34 mouse cellular contexts compared by ENCODE assay signal in the genomic region with DNA sequence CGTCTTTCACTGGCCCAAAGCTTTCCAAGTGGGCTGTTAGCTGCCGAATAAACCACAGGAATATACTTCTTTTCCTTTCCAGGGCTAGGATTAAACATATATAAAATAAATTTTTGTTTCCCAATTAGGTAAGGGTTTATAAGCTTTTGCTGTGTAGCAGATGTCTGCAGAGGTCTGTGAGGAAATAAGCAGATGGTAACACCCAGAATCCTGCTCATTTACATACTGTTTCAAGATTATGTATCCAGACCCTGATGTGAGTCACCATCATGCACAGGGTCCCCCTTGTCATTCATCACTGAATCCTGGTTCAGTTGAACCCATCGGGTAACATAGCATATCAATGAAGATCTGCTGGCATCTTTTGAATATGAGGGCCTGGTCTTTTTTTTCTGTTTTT.
A peak's percentile ranks its signal among the peaks of the same experiment; 100 is the strongest.
DNase-seq lines count a peak whose midpoint lies in the region; ATAC-seq and TF ChIP-seq lines count a peak whose summit lies in the region.
"Had no signal": no experiment of that assay in that cellular context is flagged by ENCODE, and none has a peak within 500 bp of the region (broad histone marks: within the 10 kb centered on the region; RNA-seq: fewer than 3 reads in every experiment).

No protein-coding gene starts in this region.

- no peak overlapping the region for H3K27ac ChIP-seq in forebrain, postnatal 0 days (ENCODE audit: low read depth, low read length)
- H3K27ac ChIP-seq: embryonic facial prominence, embryonic 12.5 days; gastrocnemius, adult 2 months; hindbrain, embryonic 12.5 days; hindbrain, postnatal 0 days; intestine, embryonic 15.5 days; kidney, postnatal 0 days; liver, embryonic 14.5 days; macrophage; neural tube, embryonic 12.5 days had no signal

- H3K9me3 ChIP-seq in forebrain, postnatal 0 days (ENCODE audit: low read length), result no peaks in the 10 kb centered on the region
- H3K9me3 ChIP-seq: embryonic facial prominence, embryonic 12.5 days; hindbrain, embryonic 12.5 days; intestine, embryonic 15.5 days; neural tube, embryonic 12.5 days had no signal

- DNase-seq in frontal cortex, postnatal 25 days (ENCODE audit: low spot score in 2 of 2), result no peak
- DNase-seq in left cerebral cortex, postnatal 25 days (ENCODE audit: low spot score in 2 of 2), result peak; percentile 10 to 61
- no peak for DNase-seq in left cerebral cortex, postnatal 10 days (ENCODE audit: extremely low spot score in 1 of 2, low spot score in 2 of 2)
- DNase-seq in brain, adult 2 months (ENCODE audit: low read depth, low spot score), result peak; percentile 52
- peak; percentile 8 for DNase-seq in forebrain, postnatal 0 days
- no peak for DNase-seq in adrenal gland, postnatal 36 days
- DNase-seq: adrenal gland, adult 2 months; cerebellum, adult 11 months; cerebellum, adult 9-10 months; embryo, embryonic 11 days; gastrocnemius, adult 2 months; gastrocnemius, postnatal 36 days; heart, adult 18-20 months; heart, postnatal 36 days; kidney, adult 2 months; kidney, postnatal 4 days; liver; lung, adult 2 months; lung, postnatal 10 days; thymus, postnatal 14 days had no signal

- no peaks in the 10 kb centered on the region for H3K36me3 ChIP-seq in forebrain, postnatal 0 days (ENCODE audit: insufficient read depth)
- H3K36me3 ChIP-seq: embryonic facial prominence, embryonic 12.5 days; hindbrain, embryonic 12.5 days; intestine, embryonic 15.5 days; neural tube, embryonic 12.5 days had no signal

- H3K27me3 ChIP-seq in forebrain, postnatal 0 days (ENCODE audit: insufficient read depth, low read length), result no peaks in the 10 kb centered on the region
- H3K27me3 ChIP-seq: embryonic facial prominence, embryonic 12.5 days; hindbrain, embryonic 12.5 days; intestine, embryonic 15.5 days; neural tube, embryonic 12.5 days had no signal

- intact Hi-C loops in left cerebral cortex, postnatal 25 days (cut with DNase I), result no loop called here
- intact Hi-C loops in left cerebral cortex, postnatal 10 days (cut with DNase I), result no loop called here

- ATAC-seq in frontal cortex, adult (ENCODE audit: low TSS enrichment), result peak; percentile 72
- peak; percentile 69 for ATAC-seq in forebrain, postnatal 0 days
- ATAC-seq: activated CD4-positive, CD25-positive, alpha-beta regulatory T cell, adult 4 months; CD4-positive, CD25-positive, alpha-beta regulatory T cell, adult 4 months; intestine, embryonic 15.5 days; midbrain, embryonic 16.5 days had no signal

- H3K9ac ChIP-seq in forebrain, postnatal 0 days, result no peak overlapping the region
- H3K9ac ChIP-seq: embryonic facial prominence, embryonic 12.5 days; hindbrain, embryonic 12.5 days; intestine, embryonic 15.5 days; liver, embryonic 14.5 days; neural tube, embryonic 12.5 days had no signal

- H3K4me2 ChIP-seq in forebrain, postnatal 0 days (ENCODE audit: low read depth), result no peak overlapping the region
- H3K4me2 ChIP-seq: embryonic facial prominence, embryonic 12.5 days; heart, embryonic 11.5 days; hindbrain, embryonic 12.5 days; intestine, embryonic 15.5 days; neural tube, embryonic 12.5 days had no signal

- TF ChIP-seq CTCF in forebrain, postnatal 0 days (IDR thresholded peaks at IDR 0.05; ENCODE audit: low read depth), result no peak

- H3K4me1 ChIP-seq in forebrain, postnatal 0 days (ENCODE audit: insufficient read depth), result no peaks in the 10 kb centered on the region
- H3K4me1 ChIP-seq: embryonic facial prominence, embryonic 12.5 days; hindbrain, embryonic 12.5 days; intestine, embryonic 15.5 days; neural tube, embryonic 12.5 days had no signal

- no peak overlapping the region for H3K4me3 ChIP-seq in forebrain, postnatal 0 days (ENCODE audit: low read depth, low read length)
- H3K4me3 ChIP-seq: embryonic facial prominence, embryonic 12.5 days; gastrocnemius, adult 2 months; hindbrain, embryonic 12.5 days; intestine, embryonic 15.5 days; myocyte; neural tube, embryonic 12.5 days had no signal

- WGBS in forebrain, postnatal 0 days, result 69% methylated on average over 3 of the region's 3 CpGs

Comparison
In these comparisons a context has a peak if more than half of its experiments do, and no peak if none do; other contexts are left out.
1. DNase-seq: peak in left cerebral cortex, postnatal 25 days (2 of 2), brain, adult 2 months (single experiment) and forebrain, postnatal 0 days (single experiment); none in frontal cortex, postnatal 25 days (0 of 2), left cerebral cortex, postnatal 10 days (0 of 2) and adrenal gland, postnatal 36 days (0 of 2).